Mouse (Mus musculus) 416B (cell line): Measurements from ENCODE around the gene Bend6.

Source experiments
- DNase-seq: peaks from one replicate; pipeline ENCODE4 v3.0.0; 2011; ENCODE audit warnings: low read depth

The Bend6 gene

DNA sequence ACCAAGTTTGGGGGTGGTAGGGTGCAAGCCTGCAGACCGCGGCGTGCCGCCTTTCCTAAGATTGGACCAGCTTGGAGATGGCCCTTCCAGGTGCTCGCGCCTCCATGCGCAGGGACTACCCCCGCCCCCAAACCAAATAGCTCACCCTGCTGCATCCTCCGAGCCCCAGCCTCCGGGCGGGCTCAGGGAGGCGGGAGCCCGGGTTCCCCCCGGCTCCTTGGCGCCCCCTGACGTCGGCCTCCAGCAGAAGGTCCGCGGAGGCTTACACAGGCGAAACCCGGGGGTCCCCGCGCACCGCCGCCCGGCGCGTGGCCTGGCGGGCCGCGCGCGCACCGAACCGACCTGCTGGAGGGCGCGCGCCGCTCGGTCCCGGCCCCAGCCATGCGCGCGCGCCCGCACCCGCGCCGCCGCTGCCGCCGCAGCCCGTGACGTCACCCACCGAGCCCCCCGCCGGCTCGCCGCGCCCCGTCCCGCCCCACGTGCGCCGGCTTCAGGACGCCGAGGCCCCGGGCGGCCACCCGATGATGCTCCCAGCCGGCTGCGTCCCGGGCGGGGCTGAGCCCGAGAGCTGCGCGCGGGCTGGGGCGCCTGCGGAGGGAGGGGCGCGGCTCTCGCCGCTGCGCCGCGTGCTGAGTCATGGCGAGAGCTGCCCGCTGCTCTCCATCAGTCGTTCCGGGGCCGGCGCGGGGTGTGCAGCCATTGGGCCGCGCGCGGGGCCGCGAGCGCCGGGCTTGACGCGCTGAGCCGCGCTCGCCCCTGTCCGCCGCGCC, at the start of gene Bend6:
TSS of gene Bend6 (minus strand) at position 396 of the 770 bp plus-strand sequence.
- DNase-seq = no peak

DNA sequence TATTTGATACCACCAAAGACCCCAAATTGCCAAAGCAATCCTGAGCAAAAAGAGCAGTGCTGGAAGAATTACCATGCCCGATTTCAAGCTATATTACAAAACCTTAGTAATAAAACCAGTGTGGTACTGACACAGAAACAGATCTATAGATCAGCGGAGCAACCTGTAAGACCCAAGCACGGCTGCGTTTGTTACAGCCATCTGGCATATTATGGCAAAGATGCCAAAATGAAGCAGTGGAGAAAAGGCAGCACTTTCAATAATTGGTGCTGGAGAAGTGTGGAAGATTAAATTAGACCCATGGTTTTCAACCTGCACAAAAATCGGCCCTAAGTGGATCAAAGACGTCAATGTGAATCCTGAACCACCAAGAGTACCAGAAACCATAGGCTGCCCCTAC, 48.0 kb upstream of the Bend6 start:
- no peak for DNase-seq

DNA sequence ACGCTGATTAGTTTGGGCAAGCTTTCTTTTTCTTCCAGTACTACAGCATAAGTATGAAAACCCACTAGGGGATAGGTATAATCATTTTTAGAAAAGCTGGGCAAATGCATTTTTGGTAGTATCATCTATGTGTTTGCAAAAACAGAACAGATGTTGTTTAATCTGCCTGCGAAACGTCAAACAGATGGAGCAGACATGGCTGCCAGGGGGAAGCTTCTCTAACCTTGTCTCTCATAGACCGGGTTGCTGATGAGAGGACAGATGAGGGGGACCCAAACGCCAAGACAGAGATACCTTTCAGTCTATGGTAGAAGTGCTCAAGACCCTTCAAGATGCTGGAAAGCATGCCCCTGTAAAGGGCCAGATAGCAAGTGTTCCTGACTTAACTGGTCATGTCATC, 40.9 kb upstream of the Bend6 start:
- DNase-seq = no peak

DNA sequence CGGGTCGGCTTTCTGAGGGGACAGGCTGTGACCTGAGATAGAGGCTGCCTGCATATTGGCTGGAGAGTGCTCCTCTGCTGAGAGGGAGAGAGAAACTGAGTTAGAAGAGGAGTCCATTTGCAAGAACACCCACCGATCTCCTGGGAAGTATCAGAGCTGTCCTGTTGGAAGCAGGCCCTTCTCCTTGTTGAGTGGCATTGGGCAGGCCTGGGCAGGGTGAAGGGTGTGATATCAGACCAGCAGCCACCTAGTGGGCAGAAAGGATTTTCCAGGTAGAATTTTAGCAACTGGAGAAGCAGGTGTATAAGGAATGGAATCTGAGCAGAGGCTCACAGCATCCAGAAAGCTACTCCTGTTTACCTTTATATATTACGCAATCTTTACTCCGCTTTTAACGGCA, 40.2 kb upstream of the Bend6 start:
- no peak for DNase-seq

DNA sequence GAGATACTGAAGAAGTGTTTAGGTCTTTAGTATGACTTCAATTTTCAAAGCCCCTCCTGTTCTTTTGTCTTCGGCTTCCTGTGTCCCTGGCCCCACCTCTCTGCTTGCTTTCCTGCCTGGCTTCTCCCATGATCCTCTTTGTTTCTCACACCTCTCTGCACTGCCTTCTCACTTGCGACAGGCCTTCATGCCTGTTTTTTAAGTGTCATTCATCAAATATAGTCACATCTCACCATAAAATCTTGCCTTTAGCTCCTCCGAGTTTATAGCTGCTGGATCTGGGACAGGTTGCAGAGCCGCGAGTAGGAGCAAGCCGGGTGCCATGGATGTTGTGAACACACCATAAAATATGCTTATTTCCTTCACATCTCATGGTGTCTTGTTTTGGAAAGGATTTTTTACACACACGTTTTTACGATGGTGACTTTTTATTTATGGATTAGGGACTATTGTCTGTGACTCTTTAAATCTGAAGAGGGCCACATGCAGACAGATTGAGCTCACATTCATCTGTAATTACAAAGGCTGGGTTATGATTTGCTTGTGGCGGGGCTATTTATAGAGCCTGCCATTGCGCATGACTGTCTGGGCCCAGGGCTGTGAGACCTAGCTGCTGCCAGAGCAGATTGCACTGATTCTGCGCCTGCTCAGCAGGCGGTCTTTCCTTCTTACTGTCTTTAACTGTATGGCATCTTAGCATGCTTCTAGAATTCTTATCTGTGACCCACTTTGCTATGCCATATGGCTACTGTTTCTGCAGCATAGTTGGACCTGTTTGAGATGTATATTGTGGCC, 39.2 kb upstream of the Bend6 start:
- no peak for DNase-seq

DNA sequence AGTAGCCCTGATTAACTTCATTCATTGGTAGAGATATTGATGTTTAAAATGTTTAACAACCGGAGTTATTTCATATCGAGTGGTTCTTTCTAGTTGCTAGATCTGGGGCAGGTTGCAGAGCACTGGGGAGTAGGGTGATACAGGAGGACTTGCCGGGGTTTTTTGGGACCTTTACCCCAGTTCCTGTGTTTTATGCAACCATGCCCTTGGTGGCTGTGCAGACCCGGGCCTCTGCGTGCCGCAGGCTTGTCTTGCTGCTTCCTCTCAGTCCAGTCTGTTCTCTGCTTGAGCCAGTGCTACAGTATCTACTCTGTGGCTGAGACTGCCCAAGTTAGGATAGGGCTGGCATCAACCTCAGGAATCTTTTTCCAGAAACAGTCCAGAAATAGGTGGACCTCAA, 38.1 kb upstream of the Bend6 start:
- no peak for DNase-seq

DNA sequence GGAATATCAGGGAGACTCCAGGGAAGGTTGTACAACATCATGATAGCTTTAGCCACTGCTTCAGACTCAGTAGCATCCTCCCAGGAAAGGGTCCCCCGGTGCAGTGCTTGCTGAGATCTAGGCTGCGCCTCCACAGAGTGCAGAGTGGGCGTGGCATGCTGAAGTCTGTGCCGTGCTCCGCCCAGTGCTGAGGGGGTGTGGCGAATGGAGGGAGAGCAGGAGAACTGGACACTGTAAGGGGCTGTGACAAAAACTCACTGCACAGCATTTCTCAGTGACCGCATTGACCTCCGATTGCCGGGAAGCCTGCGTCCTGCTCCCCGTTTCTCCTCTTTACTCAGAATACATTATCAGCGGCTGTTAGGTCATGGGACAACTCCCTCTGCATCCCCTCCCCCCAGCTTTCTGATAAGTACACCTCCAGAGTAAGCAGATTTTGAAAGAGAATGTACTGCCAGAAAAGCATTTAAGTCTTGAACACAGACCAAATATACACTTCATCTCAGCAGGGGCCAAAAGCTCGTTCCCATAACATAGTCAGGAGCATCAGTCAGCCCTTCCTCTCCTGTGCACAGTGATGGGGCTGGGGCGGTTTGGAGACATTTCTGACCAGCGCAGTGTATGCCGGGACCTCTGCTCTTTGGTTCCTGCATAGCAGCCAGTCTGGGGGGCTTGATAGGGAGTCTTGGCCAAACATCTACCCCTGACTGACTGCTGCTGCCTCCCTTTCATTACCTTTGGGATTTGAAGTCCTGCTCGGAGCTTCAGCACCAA, 37.5 kb upstream of the Bend6 start:
- DNase-seq = no peak

DNA sequence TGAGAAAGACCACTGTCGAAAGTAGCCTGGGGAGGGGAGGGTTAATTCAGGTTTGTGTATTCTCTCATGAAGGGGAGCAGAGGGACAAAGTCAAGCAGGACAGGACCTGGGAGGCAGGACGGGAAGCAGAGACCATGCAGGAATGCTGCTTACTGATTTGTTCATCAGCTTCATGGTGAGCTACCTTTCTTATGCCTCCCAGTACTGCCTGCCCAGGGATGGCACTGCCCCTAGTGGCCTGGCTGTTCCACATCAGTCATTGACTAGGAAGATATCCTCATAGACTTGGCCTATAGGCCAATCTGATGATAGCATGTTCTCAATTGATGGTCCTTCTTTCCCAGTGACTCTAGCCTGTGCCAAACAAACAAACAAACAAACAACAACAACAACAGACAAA, 36.3 kb upstream of the Bend6 start:
- DNase-seq = no peak

DNA sequence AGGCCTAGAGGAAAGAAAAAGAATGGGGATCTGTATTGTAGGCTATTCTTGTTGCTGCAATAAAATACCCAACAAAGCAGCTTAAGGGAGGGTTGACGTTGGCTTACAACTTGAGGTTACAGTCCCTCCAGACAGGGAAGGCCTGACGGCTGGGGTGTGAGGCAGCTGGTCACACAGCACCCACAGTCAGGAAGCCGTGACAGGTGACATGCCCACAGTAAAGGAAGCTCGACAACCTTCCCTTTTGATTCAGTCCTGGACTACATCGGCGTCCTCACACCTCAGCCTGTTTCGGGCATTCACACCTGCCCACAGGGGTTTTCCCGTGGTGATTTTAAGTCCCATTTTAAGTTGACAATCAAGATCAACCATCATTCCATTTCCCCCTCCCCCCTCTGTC, 35.0 kb upstream of the Bend6 start:
- DNase-seq = no peak

DNA sequence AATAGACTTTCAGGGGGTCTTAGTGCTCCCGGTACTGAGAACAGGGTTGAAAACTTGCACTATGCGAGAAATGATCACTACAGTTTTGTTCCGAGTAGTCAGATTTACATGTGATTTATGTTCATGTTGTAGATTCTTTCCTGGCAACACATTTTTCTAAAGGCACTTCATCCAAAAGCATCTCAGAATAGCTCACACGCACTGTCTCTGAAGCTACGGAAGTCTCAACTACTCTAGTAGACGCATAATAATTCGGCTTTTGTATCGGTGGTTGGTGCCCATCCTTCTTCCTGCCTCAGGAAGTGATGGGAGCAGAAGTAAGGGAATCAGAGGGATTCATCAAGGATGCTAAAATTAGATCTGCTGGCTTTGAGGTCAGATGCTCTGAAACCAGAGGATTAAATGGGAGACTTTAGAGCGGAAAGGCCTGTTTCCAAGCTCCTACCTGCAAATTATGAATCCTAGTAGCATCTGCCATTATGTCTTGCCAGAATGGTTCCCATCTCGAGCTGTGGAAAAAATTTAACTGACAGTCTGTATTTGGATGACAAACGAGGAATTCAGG, 32.8 kb upstream of the Bend6 start:
- DNase-seq = no peak

DNA sequence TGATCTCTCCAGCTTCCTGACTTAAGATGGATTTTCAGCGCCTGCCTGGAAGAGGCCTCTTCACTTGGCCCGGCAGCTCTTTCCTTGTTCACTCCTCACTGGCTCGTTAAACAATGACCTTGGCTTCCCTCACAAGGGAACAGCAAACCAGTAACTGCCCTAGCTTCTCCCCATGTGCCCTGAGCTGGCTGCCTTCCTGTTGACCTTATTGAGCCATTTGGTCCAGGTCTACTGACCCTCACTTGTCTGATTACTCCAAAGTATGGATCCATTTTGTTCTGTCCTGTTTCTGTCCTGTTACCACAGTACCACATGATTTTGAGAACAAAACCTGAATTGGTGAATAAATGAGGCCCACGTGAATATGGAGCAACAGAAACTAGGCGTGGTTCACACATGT, 32.2 kb upstream of the Bend6 start:
- no peak for DNase-seq

DNA sequence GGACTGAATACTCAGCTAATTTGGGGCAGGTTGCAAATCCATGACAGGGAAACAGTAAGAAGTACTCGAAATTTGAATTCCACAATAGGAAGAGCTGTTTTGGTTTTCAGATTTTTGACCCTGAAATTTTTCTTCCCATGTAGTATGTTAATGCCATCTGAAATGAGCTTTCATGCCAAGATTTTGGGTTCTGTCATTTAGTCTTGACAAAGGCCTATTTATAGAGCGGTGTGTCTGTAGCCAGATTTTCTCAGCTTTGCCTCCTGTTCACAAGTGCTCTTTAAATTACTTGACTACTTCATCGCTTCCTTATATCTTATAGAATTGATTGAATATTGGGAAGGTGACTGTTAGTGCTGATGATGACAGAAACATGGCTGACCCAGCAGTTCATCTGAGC, 28.3 kb upstream of the Bend6 start:
- no peak for DNase-seq

DNA sequence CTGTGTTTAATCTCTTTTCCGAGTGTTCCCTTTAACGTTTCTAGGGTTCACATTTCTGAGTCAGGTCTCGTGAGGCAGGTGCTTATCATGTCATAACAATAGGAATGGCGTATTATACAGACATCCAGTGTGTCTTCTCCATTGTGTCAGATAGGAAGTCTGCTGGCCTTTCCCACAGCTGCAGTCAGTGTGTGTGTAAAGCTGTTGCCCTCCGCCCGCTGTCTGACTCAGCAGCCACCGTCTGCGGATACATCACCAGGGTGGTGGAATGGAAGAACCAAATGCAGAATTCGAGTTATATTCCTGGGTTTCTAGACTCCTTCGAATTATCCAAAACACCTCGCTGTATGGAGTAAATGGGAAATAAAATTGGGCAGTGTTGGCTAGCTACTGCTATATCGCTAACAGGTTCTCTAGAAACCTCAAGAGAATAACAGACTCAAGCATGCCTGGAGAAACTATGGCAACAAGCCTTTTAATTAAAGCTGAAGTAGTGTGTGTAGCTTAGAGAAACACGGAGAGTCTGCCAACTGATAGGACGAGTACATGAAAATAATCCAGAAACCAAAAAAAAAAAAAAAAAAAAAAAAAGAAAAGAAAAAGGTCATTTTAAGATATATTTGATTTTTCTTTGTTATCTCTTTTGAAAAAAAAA, 25.4 kb upstream of the Bend6 start:
- no peak for DNase-seq

DNA sequence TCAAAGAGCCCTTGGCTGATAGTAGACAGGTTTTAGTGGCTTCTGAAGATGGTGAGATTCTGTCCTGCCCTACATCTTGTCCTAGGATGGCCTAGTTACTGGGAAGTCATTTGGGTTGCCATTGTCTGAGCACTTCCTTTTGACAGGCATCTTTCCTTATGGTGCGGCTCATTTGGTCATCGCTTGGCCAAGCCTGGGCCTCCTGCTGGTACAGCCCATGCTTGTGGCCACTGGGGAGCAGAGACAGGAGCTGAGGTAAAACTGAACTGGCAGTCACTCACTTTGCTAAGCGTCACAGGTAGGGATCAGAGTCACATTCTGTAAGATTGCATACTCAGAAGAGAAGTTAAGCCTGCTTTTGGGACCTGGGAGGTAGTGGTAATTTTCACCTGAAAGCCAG, 24.6 kb upstream of the Bend6 start:
- no peak for DNase-seq

DNA sequence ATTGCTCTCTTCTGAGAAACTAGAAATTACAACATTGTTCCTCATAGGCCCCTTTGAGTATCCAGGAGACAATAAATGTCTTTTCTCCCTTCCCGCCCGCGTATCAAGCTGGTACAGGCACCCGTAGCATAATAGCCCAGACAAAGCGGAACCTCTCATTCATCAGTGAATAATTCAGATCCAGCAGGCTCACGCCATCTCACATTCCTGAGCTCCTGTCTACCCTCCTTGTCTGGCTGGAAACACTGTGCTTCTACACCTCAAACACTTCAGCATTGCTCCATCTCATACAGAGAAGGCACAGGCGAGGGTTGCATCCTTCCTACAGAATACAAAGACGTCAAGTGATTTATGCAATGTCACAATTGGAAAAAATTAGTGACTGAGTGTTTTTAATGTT, 24.2 kb upstream of the Bend6 start:
- DNase-seq = no peak

DNA sequence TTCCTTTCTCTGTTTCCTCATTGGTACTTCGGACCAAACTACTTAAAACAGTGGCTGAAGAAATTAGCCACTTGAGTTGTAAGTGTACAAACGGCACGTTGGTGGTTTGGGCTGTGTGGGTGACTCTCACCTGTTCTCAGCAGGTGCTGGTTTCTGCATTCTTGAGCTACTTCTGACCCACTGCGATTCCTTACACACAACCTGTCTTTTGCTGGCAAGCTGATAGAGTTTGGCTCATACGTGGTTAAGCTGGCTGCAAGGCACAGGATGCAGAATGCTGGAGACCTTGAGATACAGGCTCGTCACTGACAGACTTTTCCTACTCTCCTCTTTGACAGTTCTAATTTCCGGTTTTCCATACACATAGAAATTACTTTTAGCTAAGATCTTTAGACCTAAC, 19.9 kb upstream of the Bend6 start:
- no peak for DNase-seq

DNA sequence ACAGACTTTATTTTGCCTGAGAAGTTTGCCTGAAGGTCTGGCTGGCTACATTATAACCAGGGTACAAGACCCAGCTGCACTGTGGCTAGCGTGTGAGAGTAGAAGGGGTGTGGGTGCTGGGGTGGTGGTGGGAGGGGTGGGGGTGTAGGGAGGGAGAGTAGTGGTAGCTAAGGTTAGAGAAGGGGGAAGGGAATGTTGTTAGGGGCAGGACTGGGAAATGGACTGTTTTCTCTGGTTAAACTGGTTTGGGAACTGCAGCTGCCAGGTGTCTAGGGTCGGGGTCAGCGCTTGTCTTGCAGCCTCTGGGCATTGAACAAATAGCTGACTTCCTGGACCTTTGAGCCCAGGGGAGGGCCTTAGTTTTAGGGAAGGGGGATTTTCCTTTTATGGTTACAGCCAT, 17.7 kb upstream of the Bend6 start:
- DNase-seq = no peak

DNA sequence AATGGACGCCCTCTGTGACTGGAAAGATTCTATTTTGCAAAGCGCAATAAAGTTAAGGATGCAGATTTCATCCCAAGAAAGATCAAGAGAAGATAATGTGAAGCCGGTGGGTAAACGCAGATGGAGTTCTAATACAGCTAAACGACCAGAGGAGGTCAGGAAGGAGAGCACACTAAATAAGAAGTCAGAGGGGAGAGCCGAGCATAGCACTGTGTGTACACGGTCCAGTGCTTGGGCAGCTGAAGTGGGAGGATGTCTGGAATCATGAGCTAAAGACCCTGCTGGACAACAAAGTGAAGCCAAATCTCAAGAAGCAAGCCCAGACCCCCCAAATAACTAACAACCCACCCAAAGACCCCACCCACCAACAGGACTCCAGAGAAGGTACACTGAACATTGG, 15.4 kb upstream of the Bend6 start:
- no peak for DNase-seq

DNA sequence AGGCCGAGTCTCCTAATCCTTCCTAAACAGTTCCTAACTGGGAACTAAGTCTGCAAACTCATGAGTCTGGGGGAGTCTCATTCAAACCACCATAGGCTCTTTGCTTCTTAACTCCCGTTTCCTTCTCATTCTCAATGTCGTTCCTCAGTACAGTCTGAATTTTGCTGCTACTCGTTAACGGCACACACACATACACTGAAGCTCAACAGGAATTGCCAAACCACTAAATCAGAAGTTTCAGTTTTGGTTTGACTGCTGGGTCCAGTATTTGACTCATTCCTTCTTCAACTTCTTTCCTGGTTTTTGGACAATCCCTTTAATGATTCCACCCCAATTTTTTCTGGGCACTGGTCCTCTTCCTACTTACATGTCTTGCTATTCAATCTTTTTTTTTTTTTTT, 8.9 kb upstream of the Bend6 start:
- DNase-seq = no peak

DNA sequence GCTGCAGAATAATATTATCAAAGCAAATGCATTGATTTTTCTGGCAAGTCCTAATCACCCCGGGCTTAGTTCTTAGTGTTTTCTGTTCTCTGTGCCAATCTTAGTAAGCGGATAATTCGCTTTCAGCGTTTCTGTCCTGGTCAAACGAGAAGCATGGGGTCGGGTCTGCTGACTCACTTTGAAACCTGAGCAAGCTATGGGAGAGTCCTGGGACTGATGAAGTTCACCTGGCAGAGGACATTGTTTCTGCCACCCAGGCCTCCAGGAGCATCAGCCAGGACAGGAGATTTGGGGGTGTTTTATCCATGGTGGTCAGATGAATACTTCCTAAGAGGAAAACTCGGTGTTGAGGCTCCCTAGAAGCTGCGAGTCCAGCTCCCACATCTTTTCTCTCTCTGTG, 4.0 kb upstream of the Bend6 start:
- DNase-seq = no peak

DNA sequence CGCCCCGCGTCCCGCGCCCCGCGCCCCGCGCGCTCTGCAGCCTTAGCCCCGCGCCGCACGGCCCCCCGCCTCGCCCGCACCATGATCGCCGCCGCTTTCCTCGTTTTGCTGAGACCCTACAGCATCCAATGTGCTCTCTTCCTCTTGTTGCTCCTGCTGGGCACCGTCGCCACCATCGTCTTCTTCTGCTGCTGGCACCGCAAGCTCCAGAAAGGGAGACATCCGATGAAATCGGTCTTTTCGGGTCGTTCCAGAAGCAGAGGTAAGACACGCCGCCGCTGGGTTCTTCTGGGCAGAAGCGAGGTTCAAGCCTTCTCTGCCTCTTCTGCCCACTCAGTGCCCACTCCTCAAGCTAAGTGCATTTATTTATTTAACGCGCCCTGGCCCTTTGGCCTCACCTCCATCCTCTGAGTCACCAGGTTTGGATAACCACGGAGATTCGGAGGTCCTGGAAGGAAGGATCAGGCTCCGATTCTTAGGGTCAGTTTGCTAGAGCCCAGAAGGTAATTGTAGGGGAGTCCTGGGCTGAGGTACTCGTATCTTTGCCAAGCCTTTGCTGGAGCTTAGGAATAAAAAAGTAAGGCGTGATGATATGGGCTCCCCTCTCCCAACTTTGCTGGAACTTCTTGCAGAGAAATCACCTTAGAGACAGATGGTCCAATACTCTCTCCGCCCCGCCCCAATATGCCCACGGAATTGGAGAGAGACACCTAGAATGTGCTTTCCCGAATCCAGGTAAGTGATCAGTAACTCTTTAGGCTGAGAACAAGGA, 761 bp upstream of the Bend6 start, which contains the start of gene Dst:
TSS of gene Dst (plus strand) at position 35 of the 772 bp plus-strand sequence.
- no peak for DNase-seq
